Mouse (Mus musculus) spleen, adult 2 months (tissue): Measurements from ENCODE around the gene Cyp24a1. TPM values are rescaled to one million over a fixed set of nuclear protein-coding genes. Genes with fewer than 3 reads are reported as not detected.

ENCODE experiments used
- DNase-seq, 2 experiments: peaks; one replicate each; pipeline versions ENCODE4 v3.0.0 to v3.0.0-alpha.2; 2012 to 2021; ENCODE audit warnings: low spot score in 2 of 2, low read depth in 1 of 2
- H3K27ac ChIP-seq: fragments of 200-500 bp; 2 replicates; pipeline ENCODE4 v1.5.1; 2012; ENCODE audit warnings: low read length, inconsistent platforms; ENCODE audit not compliant: insufficient read depth
- H3K27me3 ChIP-seq: fragments of 200-500 bp; 2 replicates; pipeline ENCODE4 v1.6.1; 2012; ENCODE audit warnings: mild to moderate bottlenecking, moderate library complexity, low read length, inconsistent platforms; ENCODE audit not compliant: control insufficient read depth, insufficient read depth
- H3K36me3 ChIP-seq: fragments of 200-500 bp; 2 replicates; pipeline ENCODE4 v1.6.1; 2012; ENCODE audit warnings: mild to moderate bottlenecking, low read length, inconsistent platforms; ENCODE audit not compliant: control insufficient read depth, insufficient read depth
- H3K4me1 ChIP-seq: fragments of 200-500 bp; 2 replicates; pipeline ENCODE4 v1.6.1; 2011; ENCODE audit warnings: inconsistent platforms; ENCODE audit not compliant: control insufficient read depth, insufficient read depth, insufficient read length
- H3K4me3 ChIP-seq: fragments of 200-500 bp; 2 replicates; pipeline ENCODE4 v1.5.1; 2011; ENCODE audit warnings: mild to moderate bottlenecking, inconsistent platforms; ENCODE audit not compliant: insufficient read depth, insufficient read length; ENCODE audit errors: extremely low read depth
- CTCF ChIP-seq: fragments of 200-500 bp; IDR thresholded peaks from 2 replicates; pipeline ENCODE4 v1.5.1; 2011; ENCODE audit warnings: mild to moderate bottlenecking, inconsistent platforms; ENCODE audit not compliant: insufficient read depth, insufficient read length, insufficient replicate concordance; ENCODE audit errors: extremely low read depth
- POLR2A ChIP-seq: fragments of 200-500 bp; IDR thresholded peaks from 2 replicates; pipeline ENCODE4 v1.6.1; 2011; ENCODE audit warnings: low read depth, low read length, inconsistent platforms
- WGBS: fragments of 180-500 bp; shearing (Covaris S2); methylation state at CpG from one replicate; pipeline ENCODE4 v1.1.7; 2018; 5-methylcytosine and 5-hydroxymethylcytosine counted together
- polyA plus RNA-seq: library from polyadenylated mRNA; depleted of rRNA; stranded (reverse); fragments of >200 nt; gene quantifications from 2 replicates; pipeline ENCODE4 v1.2.3, GENCODE M21; 2012; rRNA removed

Cyp24a1 gene
- polyA plus RNA-seq, 1 experiment = not detected

- no peak for DNase-seq
- 69% methylated on average over 3 of the region's 3 CpGs for WGBS
- H3K27me3 ChIP-seq = no peaks in the 10 kb centered on the region
Measured at GRCm38 (mm10) chr2:170442535-170442934, 54.4 kb downstream of the Cyp24a1 start.

DNA sequence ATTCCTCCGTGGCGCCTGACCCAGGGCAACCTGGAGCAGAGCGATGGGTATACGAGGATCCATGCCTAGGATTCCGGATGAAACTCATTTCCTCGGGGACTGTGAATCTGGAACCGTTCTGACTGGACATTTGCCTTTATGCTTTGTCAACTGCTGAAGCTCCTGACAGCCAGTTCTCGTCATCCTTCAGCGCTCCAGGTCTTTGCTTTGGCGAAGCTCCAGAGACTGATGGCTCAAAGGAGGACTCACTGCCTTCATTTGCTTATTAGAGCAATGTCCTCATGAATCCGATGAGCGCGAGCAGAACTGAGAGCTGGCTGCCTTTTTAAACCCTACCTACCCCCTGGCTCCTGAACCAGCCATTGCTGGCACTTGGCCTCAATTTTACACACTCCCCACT lies 58.2 kb downstream of the Cyp24a1 start:
- TF ChIP-seq CTCF = no peak
- no peak for TF ChIP-seq POLR2A
- no peak overlapping the region for H3K27ac ChIP-seq
- H3K4me3 ChIP-seq = no peak overlapping the region
- no peaks in the 10 kb centered on the region for H3K4me1 ChIP-seq
- DNase-seq = no peak
- no peaks in the 10 kb centered on the region for H3K27me3 ChIP-seq
- no peaks in the 10 kb centered on the region for H3K36me3 ChIP-seq
- WGBS = 82% methylated on average over 13 of the region's 13 CpGs

More at GRCm38 (mm10) chr2:170442535-170442934, 54.4 kb downstream of the Cyp24a1 start:
- Histone ChIP-seq H3K27ac (no peak overlapping the region), H3K4me1 (no peaks in the 10 kb centered on the region), H3K4me3 (no peak overlapping the region), H3K36me3 (no peaks in the 10 kb centered on the region)
- no peak for TF ChIP-seq POLR2A
- TF ChIP-seq CTCF = no peak

GRCm38 (mm10) chr2:170436204-170436603 lies 60.7 kb downstream of the Cyp24a1 start:
- DNase-seq = no peak
- 6% methylated on average over 4 of the region's 4 CpGs for WGBS

More at GRCm38 (mm10) chr2:170436204-170436603, 60.7 kb downstream of the Cyp24a1 start:
- Histone ChIP-seq H3K27me3 (no peaks in the 10 kb centered on the region), H3K36me3 (no peaks in the 10 kb centered on the region), H3K27ac (no peak overlapping the region), H3K4me3 (no peak overlapping the region), H3K4me1 (no peaks in the 10 kb centered on the region)
- TF ChIP-seq POLR2A (no peak), CTCF (no peak)

Other genes starting within 250 kb of the Cyp24a1 start
- 0.11 and 0.35 TPM in 2 replicates for gene Bcas1, start 69.3 kb downstream of the Cyp24a1 start, polyA plus RNA-seq
- 3.0 and 4.0 TPM in 2 replicates for gene Pfdn4, start 717 bp downstream of the Cyp24a1 start, polyA plus RNA-seq
- gene 4930470P17Rik, start 104.9 kb upstream of the Cyp24a1 start, polyA plus RNA-seq = not detected in 2 replicates
- 0.04 and 0.09 TPM in 2 replicates for gene Dok5, start 234.7 kb upstream of the Cyp24a1 start, polyA plus RNA-seq